Mouse (Mus musculus) hindbrain, embryonic 11.5 days (tissue): Measurements from ENCODE around the gene Shroom3. TPM values are rescaled to one million over a fixed set of nuclear protein-coding genes. Genes with fewer than 3 reads are reported as not detected.
A peak's percentile ranks its signal among the peaks of the same experiment; 100 is the strongest.

Experiments used
- ATAC-seq: fragments of 200-750 bp; cut with Nextera tagmentation; 2 replicates; pipeline ENCODE4 v1.8.0; 2017; ENCODE audit warnings: mild to moderate bottlenecking, moderate TSS enrichment, moderate library complexity; ENCODE audit not compliant: low FRiP score
- DNase-seq: peaks from one replicate; pipeline ENCODE4 v3.0.0-alpha.2; 2015; ENCODE audit warnings: low spot score
- H3K27ac ChIP-seq: fragments of 300-500 bp; sonication (generic); 2 replicates; pipeline ENCODE4 v1.5.1; 2014; ENCODE audit warnings: mild to moderate bottlenecking, low read depth, low read length
- H3K27me3 ChIP-seq: fragments of 300-500 bp; sonication (generic); 2 replicates; pipeline ENCODE4 v1.6.1; 2014; ENCODE audit warnings: mild to moderate bottlenecking, low read length, moderate library complexity, mixed read lengths; ENCODE audit not compliant: control insufficient read depth, insufficient read depth
- H3K36me3 ChIP-seq: fragments of 300-500 bp; sonication (generic); 2 replicates; pipeline ENCODE4 v1.6.1; 2014; ENCODE audit warnings: mild to moderate bottlenecking, low read length, moderate library complexity, mixed read lengths; ENCODE audit not compliant: control insufficient read depth, insufficient read depth
- H3K4me1 ChIP-seq: fragments of 300-500 bp; sonication (generic); replicated peaks from 2 replicates; pipeline ENCODE4 v1.6.1; 2014; ENCODE audit warnings: low read length, mixed read lengths; ENCODE audit not compliant: control insufficient read depth, insufficient read depth
- H3K4me2 ChIP-seq: fragments of 300-500 bp; sonication (generic); replicated peaks from 2 replicates; pipeline ENCODE4 v1.6.1; 2014; ENCODE audit warnings: mild to moderate bottlenecking, low read depth, low read length
- H3K4me3 ChIP-seq: fragments of 300-500 bp; sonication (generic); 2 replicates; pipeline ENCODE4 v1.5.1; 2014; ENCODE audit warnings: low read depth, low read length
- H3K9ac ChIP-seq: fragments of 300-500 bp; sonication (generic); 2 replicates; pipeline ENCODE4 v1.6.1; 2014; ENCODE audit warnings: low read depth, low read length
- H3K9me3 ChIP-seq: fragments of 300-500 bp; sonication (generic); 2 replicates; pipeline ENCODE4 v1.6.1; 2016; ENCODE audit warnings: low read length; ENCODE audit not compliant: control insufficient read depth
- WGBS: fragments of 180-500 bp; shearing (Covaris S2); extraction: QIAGEN DNeasy Blood & Tissue Kit; methylation state at CpG from one replicate; pipeline ENCODE4 v1.1.7; 2014; 5-methylcytosine and 5-hydroxymethylcytosine counted together
- polyA plus RNA-seq: library from polyadenylated mRNA; unstranded; fragments of >200 nt; fragmentation: Nextera tagmentation; extraction: Ambion mirVana; gene quantifications from 2 replicates; pipeline ENCODE4 v1.2.1, GENCODE M21; 2014

Shroom3 gene
- polyA plus RNA-seq, 1 experiment from 2014 or later = 4.8 TPM

DNA sequence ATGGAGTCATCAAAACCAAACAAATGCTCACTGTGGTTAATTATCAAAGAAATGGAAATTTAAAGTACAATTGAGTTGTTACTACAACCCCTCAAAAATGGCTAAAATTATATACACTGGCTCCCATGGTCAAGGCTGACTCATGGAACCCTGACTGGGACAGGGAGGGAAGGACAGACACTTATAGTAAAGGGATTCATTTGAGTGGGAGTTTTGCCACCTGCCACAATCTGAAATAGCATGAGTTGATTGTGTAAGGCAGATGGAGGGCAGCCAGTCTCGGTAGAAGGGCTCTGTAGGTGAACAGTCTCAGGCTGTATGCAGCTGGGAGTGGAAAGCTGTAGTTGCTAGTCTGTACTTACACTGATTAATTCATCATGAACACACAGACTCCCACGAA lies 297.6 kb downstream of the Shroom3 start:
- no peaks in the 10 kb centered on the region for H3K4me1 ChIP-seq
- 79% methylated on average over 2 of the region's 2 CpGs for WGBS
- ATAC-seq = no peak
- H3K9me3 ChIP-seq = no peaks in the 10 kb centered on the region
- H3K4me3 ChIP-seq = no peak overlapping the region
- H3K27ac ChIP-seq = no peak overlapping the region
- H3K27me3 ChIP-seq = no peaks in the 10 kb centered on the region
- no peak overlapping the region for H3K4me2 ChIP-seq
- no peaks in the 10 kb centered on the region for H3K36me3 ChIP-seq
- no peak overlapping the region for H3K9ac ChIP-seq
- DNase-seq = no peak

- Histone ChIP-seq H3K9ac (no peak overlapping the region), H3K27ac (no peak overlapping the region), H3K9me3 (no peaks in the 10 kb centered on the region), H3K4me3 (no peak overlapping the region), H3K36me3 (no peaks in the 10 kb centered on the region), H3K27me3 (no peaks in the 10 kb centered on the region), H3K4me1 (no peaks in the 10 kb centered on the region), H3K4me2 (no peak overlapping the region)
- ATAC-seq (no peak), DNase-seq (no peak)
These were observed 299.4 kb downstream of the Shroom3 start for GRCm38 (mm10) chr5:92982673-92983072.

DNA sequence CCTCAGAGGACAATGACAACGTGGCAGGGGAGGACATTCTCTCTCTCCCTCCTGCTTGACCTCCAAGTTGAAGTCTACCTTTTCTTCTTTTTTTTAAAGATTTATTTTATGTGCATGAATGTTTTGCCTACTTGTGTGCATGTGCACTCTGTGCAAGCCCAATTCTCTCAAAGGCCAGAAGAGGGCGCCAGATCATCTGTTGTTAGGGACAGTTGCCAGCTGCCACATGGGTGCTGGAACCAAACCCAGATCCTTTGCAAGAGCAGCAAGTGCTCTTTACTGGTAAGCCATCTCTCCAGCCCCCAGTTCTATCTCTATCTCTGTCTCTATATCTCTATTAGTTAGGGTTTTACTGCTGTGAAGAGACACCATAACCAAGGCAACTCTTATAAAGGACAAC lies 300.7 kb downstream of the Shroom3 start:
- Histone ChIP-seq H3K4me3 (no peak overlapping the region), H3K4me2 (no peak overlapping the region), H3K27ac (no peak overlapping the region), H3K27me3 (no peaks in the 10 kb centered on the region), H3K4me1 (no peaks in the 10 kb centered on the region; the same call in 1 of the 2 replicates), H3K36me3 (no peaks in the 10 kb centered on the region), H3K9me3 (no peaks in the 10 kb centered on the region), H3K9ac (no peak overlapping the region)
- 18% methylated on average over 2 of the region's 2 CpGs for WGBS
- DNase-seq (no peak), ATAC-seq (no peak)

DNA sequence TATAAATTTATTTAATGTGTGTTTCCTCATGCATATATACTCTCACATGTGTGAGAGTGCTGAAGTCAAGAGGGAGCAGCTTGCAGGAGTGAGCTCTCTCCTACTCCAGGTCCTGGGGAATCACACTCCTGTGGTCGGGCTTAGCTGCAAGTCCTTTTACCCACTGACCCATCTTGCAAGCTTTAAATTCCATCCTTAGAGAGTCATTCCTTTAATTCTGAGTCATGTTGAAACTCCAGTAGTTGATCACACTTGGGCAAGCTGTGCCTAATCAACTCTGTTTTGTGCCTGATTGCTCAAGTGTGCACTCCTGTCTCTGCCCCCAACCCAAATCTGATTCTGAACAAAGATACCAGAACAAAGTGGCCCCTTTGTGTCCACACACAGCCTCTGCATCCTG lies 301.5 kb downstream of the Shroom3 start:
- H3K4me2 ChIP-seq = no peak overlapping the region
- no peaks in the 10 kb centered on the region for H3K9me3 ChIP-seq
- DNase-seq = no peak
- H3K9ac ChIP-seq = no peak overlapping the region
- no peak overlapping the region for H3K4me3 ChIP-seq
- no peaks in the 10 kb centered on the region; the same call in 1 of the 2 replicates for H3K4me1 ChIP-seq
- ATAC-seq = no peak
- no peak overlapping the region for H3K27ac ChIP-seq
- H3K36me3 ChIP-seq = no peaks in the 10 kb centered on the region
- no peaks in the 10 kb centered on the region for H3K27me3 ChIP-seq
- 50% methylated on average over 1 of the region's 1 CpGs for WGBS

GRCm38 (mm10) chr5:92985391-92985790 lies 302.2 kb downstream of the Shroom3 start:
- DNase-seq = no peak
- H3K36me3 ChIP-seq = no peaks in the 10 kb centered on the region
- H3K4me3 ChIP-seq = no peak overlapping the region
- ATAC-seq = no peak
- H3K9me3 ChIP-seq = no peaks in the 10 kb centered on the region
- 93% methylated on average over 2 of the region's 2 CpGs for WGBS
- H3K9ac ChIP-seq = no peak overlapping the region
- H3K4me1 ChIP-seq = no peaks in the 10 kb centered on the region; the same call in 1 of the 2 replicates
- no peaks in the 10 kb centered on the region for H3K27me3 ChIP-seq
- no peak overlapping the region for H3K27ac ChIP-seq
- no peak overlapping the region for H3K4me2 ChIP-seq

DNA sequence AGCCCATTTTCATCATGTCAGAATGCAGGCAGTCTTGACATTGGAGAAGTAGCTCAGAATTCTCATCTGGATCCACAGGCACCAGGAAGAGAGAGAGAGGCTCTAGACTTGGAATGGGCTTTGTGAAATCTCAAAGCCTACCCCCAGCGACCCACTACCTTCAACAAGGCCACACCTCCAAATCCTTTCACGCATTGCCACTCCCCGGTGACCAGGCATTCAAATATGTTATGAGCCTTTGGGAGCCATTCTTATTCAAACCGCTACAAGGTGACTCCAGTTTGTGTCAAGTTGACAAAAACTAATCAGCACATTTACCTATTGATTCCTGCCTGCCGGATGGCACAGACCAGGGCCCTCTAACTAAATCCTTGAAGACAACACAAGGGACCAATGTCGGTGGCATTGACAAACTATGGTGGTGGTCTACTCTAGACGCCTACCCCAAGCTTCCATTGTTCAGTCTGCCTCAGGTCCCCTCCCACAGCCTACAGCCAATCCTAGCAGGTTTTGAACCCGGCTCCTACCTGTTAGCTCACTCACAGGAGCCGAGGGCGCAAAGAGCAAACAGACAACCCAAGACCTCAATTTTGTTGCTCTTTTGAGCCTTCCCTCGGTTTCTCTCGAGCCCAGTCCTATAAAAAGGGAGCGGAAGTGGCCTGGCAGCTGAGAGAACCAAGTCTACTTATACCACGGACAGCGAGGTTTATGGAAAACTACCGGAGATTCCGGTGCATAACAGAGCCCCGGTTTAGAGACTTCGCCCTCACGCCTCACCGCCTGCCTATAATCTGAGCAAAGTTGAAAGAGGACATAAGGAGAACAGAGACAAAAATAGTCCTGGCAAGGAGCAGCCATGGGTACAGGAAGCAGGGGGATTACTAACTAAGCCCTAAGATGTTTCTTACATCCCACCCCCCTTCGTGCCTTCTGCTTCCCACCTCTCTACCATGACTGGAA lies 303.7 kb downstream of the Shroom3 start:
- no peaks in the 10 kb centered on the region for H3K36me3 ChIP-seq
- no peak overlapping the region for H3K27ac ChIP-seq
- H3K9ac ChIP-seq = no peak overlapping the region
- no peaks in the 10 kb centered on the region for H3K27me3 ChIP-seq
- 90% methylated on average over 22 of the region's 22 CpGs for WGBS
- no peaks in the 10 kb centered on the region; the same call in 1 of the 2 replicates for H3K4me1 ChIP-seq
- H3K9me3 ChIP-seq = no peaks in the 10 kb centered on the region
- no peak overlapping the region for H3K4me3 ChIP-seq
- no peak overlapping the region for H3K4me2 ChIP-seq
- ATAC-seq (no peak), DNase-seq (no peak)

GRCm38 (mm10) chr5:92987891-92988768 lies 304.9 kb downstream of the Shroom3 start:
- no peaks in the 10 kb centered on the region for H3K36me3 ChIP-seq
- peak overlapping the region; percentile 56 for H3K27ac ChIP-seq
- peak overlapping the region; percentile 24; the same call in 1 of the 2 replicates for H3K9ac ChIP-seq
- 64% methylated on average over 14 of the region's 16 CpGs for WGBS
- no peak overlapping the region for H3K4me3 ChIP-seq
- no peak overlapping the region for H3K4me2 ChIP-seq
- H3K9me3 ChIP-seq = no peaks in the 10 kb centered on the region
- no peaks in the 10 kb centered on the region; the same call in 1 of the 2 replicates for H3K4me1 ChIP-seq
- ATAC-seq = no peak; the same call in none of the 2 replicates
- no peak for DNase-seq
- H3K27me3 ChIP-seq = no peaks in the 10 kb centered on the region

DNA sequence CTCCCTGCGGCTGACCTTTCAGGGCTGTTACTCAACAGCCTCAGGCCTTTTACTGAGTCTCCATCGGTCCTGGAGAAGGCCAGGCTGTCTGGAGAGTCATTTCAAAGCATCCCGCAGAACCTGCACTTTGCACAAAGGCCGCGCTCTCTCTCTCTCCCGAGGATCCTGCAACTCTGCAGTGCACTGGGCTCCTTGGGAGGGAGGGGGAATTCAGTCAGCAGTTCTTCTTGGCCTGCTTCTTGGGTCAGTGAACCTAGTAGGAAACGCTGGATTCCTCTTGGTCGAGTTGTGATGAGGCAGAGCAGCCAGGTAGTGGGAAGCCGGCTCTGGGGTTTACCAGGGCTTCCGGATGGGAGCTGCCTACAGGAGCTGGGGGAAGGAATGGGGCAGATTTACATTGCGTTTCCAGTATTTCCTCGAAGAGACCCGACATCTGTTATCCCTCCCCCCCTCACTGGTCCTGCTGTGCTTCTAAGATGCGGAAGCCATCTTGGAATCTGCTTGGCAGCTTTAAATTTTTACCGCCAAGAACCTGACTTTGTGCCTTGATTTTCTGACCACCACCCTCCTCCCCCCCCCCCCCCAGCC lies 305.6 kb downstream of the Shroom3 start:
- Histone ChIP-seq H3K4me1 (no peaks in the 10 kb centered on the region; the same call in 1 of the 2 replicates), H3K27ac (peak overlapping the region; percentile 56), H3K36me3 (no peaks in the 10 kb centered on the region), H3K9me3 (no peaks in the 10 kb centered on the region), H3K27me3 (no peaks in the 10 kb centered on the region), H3K4me3 (no peak overlapping the region), H3K4me2 (no peak overlapping the region), H3K9ac (peak overlapping the region; percentile 24; the same call in 1 of the 2 replicates)
- peak; percentile 62 for ATAC-seq
- WGBS = 26% methylated on average over 15 of the region's 15 CpGs
- DNase-seq = peak; percentile 61
